Comparison of ENCODE assay signal across 8 mouse cellular contexts in the genomic region with DNA sequence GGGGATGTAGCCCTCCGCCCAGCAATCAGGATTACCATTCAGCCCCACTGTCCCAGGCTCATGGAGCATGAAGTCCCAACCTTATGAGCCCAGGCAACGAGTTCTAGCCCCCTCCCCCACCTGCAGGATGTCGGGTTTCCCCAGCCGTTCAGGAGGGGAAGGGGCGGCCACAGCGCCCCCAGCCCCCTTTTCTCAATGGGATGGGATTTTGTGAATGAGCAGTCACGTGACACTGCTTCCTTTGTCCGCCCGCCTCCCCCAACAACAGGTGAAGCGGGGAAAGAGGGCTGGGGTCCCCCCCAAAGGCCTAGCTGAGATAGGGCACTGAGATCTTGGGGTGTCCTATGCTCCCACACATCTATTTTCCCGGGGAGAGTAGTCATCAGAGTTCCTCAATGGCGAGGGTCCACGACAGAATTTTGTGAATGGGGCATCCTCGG. TPM values are rescaled to one million over a fixed set of nuclear protein-coding genes. Genes with fewer than 3 reads are reported as not detected.
DNase-seq lines count a peak whose midpoint lies in the region; ATAC-seq and TF ChIP-seq lines count a peak whose summit lies in the region.

No protein-coding gene starts in this region.

- no peaks in the 10 kb centered on the region for H3K27me3 ChIP-seq in kidney, adult 2 months (replicated peaks; ENCODE audit: control insufficient read depth, insufficient read depth, low read length)

- H3K4me1 ChIP-seq in kidney, adult 2 months (ENCODE audit: control insufficient read depth, insufficient read depth, low read length), result peaks cover 10% of the 10 kb centered on the region

- no peak for DNase-seq in kidney, adult 2 months
- DNase-seq in kidney, adult 18-20 months, result no peak
- DNase-seq in ES-CJ7 (ENCODE audit: low read depth, low spot score), result peak; percentile 67
- DNase-seq in cerebellum, postnatal 14 days, result peak; percentile 65 to 72
- peak; percentile 29 for DNase-seq in induced T-regulatory cell, adult 2 months (ENCODE audit: low read depth)
- DNase-seq in neural tube, embryonic 10.5 days (ENCODE audit: extremely low spot score, low spot score), result peak; percentile 64
- DNase-seq in ovary, postnatal 14 days (ENCODE audit: low spot score), result no peak

- H3K36me3 ChIP-seq in kidney, adult 2 months (ENCODE audit: control insufficient read depth, insufficient read depth, low read length), result no peaks in the 10 kb centered on the region

- no peak overlapping the region for H3K27ac ChIP-seq in kidney, adult 2 months (ENCODE audit: insufficient read depth, low read depth, low read length)

- TF ChIP-seq CTCF in kidney, adult 2 months (conservative IDR thresholded peaks at IDR 0.05; ENCODE audit: insufficient read depth, insufficient read length, low read depth, low read length), result no peak

- TF ChIP-seq POLR2A in kidney, adult 2 months (IDR thresholded peaks at IDR 0.05; ENCODE audit: low read depth, low read length), result no peak

- H3K4me3 ChIP-seq in kidney, adult 2 months (ENCODE audit: insufficient read depth, low read depth, low read length), result peak overlapping the region; percentile 64

- WGBS in kidney, adult 2 months, result 7% methylated on average over 14 of the region's 14 CpGs

- no peak for ATAC-seq in megakaryocyte-erythroid progenitor cell, adult 5-6 weeks (replicated peaks; ENCODE audit: low FRiP score, low TSS enrichment, poor library complexity, severe bottlenecking)

RNA-seq across cellular contexts. Expression of a gene that starts 1.2 kb away (rescaled TPM):
- 0.38 and 0.94 TPM in 2 replicates for polyA plus RNA-seq in kidney, adult 2 months (2012; rRNA removed)
- not detected in 2 replicates for total RNA-seq in megakaryocyte-erythroid progenitor cell, adult 5-6 weeks (2014; fragmentation: Nextera tagmentation)
- 0.30 TPM in 1 of 2 replicates, not detected in the other for total RNA-seq in megakaryocyte-erythroid progenitor cell, adult 5-6 weeks (2017)

RNA-seq across cellular contexts. Expression of a gene that starts 1.4 kb away (rescaled TPM):
- 1.8 and 2.6 TPM in 2 replicates for polyA plus RNA-seq in kidney, adult 2 months (2012; rRNA removed)
- 0.42 and 2.2 TPM in 2 replicates for total RNA-seq in megakaryocyte-erythroid progenitor cell, adult 5-6 weeks (2014; fragmentation: Nextera tagmentation)
- total RNA-seq in megakaryocyte-erythroid progenitor cell, adult 5-6 weeks (2017), result 0.99 and 1.8 TPM in 2 replicates

RNA-seq across cellular contexts. Expression of a gene that starts 11.7 kb away (rescaled TPM):
- polyA plus RNA-seq in kidney, adult 2 months (2012; rRNA removed), result 178 and 204 TPM in 2 replicates
- 159 and 187 TPM in 2 replicates for total RNA-seq in megakaryocyte-erythroid progenitor cell, adult 5-6 weeks (2014; fragmentation: Nextera tagmentation)
- 154 and 158 TPM in 2 replicates for total RNA-seq in megakaryocyte-erythroid progenitor cell, adult 5-6 weeks (2017)

RNA-seq across cellular contexts. Expression of a gene that starts 12.8 kb away (rescaled TPM):
- polyA plus RNA-seq in kidney, adult 2 months (2012; rRNA removed), result 31.4 and 35.8 TPM in 2 replicates
- total RNA-seq in megakaryocyte-erythroid progenitor cell, adult 5-6 weeks (2014; fragmentation: Nextera tagmentation), result 15.4 and 21.1 TPM in 2 replicates
- total RNA-seq in megakaryocyte-erythroid progenitor cell, adult 5-6 weeks (2017), result 4.8 and 20.4 TPM in 2 replicates

RNA-seq across cellular contexts. Expression of a gene that starts 34.2 kb away (rescaled TPM):
- 1.9 and 2.7 TPM in 2 replicates for polyA plus RNA-seq in kidney, adult 2 months (2012; rRNA removed)
- total RNA-seq in megakaryocyte-erythroid progenitor cell, adult 5-6 weeks (2014; fragmentation: Nextera tagmentation), result not detected in 2 replicates
- total RNA-seq in megakaryocyte-erythroid progenitor cell, adult 5-6 weeks (2017), result 0.66 TPM in 1 of 2 replicates, not detected in the other

Comparison
In these comparisons a context has a peak if more than half of its experiments do, and no peak if none do; other contexts are left out.
1. DNase-seq: peak in ES-CJ7 (single experiment), cerebellum, postnatal 14 days (2 of 2), induced T-regulatory cell, adult 2 months (single experiment) and neural tube, embryonic 10.5 days (single experiment); none in kidney, adult 2 months (single experiment), kidney, adult 18-20 months (single experiment) and ovary, postnatal 14 days (single experiment).